Mouse (Mus musculus) erythroblast, embryonic 14.5 days (primary cell): ENCODE measurements around the gene Slc16a2.

Experiments
- GATA1 ChIP-seq: IDR thresholded peaks from 2 replicates; pipeline ENCODE4 v1.6.1; 2012; ENCODE audit warnings: low read length, inconsistent platforms, mixed read lengths
- TAL1 ChIP-seq: IDR thresholded peaks from 3 replicates; pipeline ENCODE4 v1.6.1; 2012; ENCODE audit warnings: low read length, inconsistent platforms, mixed read lengths

DNA sequence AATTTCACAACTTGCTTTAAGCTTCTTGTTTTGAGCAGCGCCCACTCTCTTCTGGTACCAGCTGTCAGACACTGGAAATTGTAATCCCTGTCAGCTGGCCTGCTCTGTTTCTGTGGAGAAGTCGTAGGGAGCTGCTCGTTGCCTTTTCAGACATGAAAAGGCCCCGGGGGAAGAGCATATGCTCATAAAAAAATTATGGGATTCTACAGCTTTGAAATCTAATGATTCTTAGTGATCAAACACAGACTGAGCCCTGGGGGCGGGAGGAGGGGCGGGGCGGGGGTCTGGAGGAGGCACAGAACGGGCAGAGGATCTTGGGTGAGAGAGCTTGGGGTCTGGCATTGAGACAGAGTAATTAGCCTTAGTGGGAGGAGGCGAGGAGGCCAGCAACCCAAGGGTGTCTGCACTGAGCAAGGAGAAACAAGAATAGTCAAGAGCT, 125.7 kb downstream of the Slc16a2 start:
- TF ChIP-seq GATA1 (no peak), TAL1 (no peak)
